Comparison of ENCODE assay signal across 25 mouse cellular contexts in genomic region chrX:153231240-153231639, GRCm38 (mm10). TPM values are rescaled to one million over a fixed set of nuclear protein-coding genes. Genes with fewer than 3 reads are reported as not detected.
DNase-seq lines count a peak whose midpoint lies in the region; ATAC-seq and TF ChIP-seq lines count a peak whose summit lies in the region.
"Had no signal": no experiment of that assay in that cellular context is flagged by ENCODE, and none has a peak within 500 bp of the region (broad histone marks: within the 10 kb centered on the region; RNA-seq: fewer than 3 reads in every experiment).

No protein-coding gene starts in this region.

- WGBS in lung, postnatal 0 days = 42% methylated on average over 2 of the region's 2 CpGs
- WGBS in forebrain, embryonic 11.5 days = 77% methylated on average over 2 of the region's 2 CpGs
- 68% methylated on average over 2 of the region's 2 CpGs for WGBS in midbrain, embryonic 15.5 days

- no peaks in the 10 kb centered on the region for H3K9me3 ChIP-seq in lung, postnatal 0 days (ENCODE audit: low read length)
- no peaks in the 10 kb centered on the region for H3K9me3 ChIP-seq in forebrain, embryonic 11.5 days (ENCODE audit: control insufficient read depth, low read length)
- H3K9me3 ChIP-seq in midbrain, embryonic 15.5 days = no peaks in the 10 kb centered on the region
- H3K9me3 ChIP-seq: embryonic facial prominence, embryonic 13.5 days; embryonic facial prominence, embryonic 15.5 days; forebrain, embryonic 10.5 days; forebrain, embryonic 13.5 days; forebrain, embryonic 15.5 days had no signal

- no peak for ATAC-seq in lung, postnatal 0 days
- peak; percentile 77 for ATAC-seq in common myeloid progenitor, adult 5-6 weeks (replicated peaks; ENCODE audit: low read depth, poor library complexity, severe bottlenecking)
- peak; percentile 86 for ATAC-seq in granulocyte monocyte progenitor cell, adult 5-6 weeks (replicated peaks; ENCODE audit: poor library complexity, severe bottlenecking)
- peak; percentile 71 for ATAC-seq in megakaryocyte, adult 5-6 weeks (ENCODE audit: poor library complexity, severe bottlenecking)
- ATAC-seq in forebrain, embryonic 11.5 days (replicated peaks; ENCODE audit: low FRiP score) = no peak
- ATAC-seq in midbrain, embryonic 15.5 days (replicated peaks) = no peak
- ATAC-seq: forebrain, embryonic 13.5 days; forebrain, embryonic 15.5 days; forebrain, postnatal 0 days had no signal

- H3K9ac ChIP-seq in lung, postnatal 0 days (replicated peaks; ENCODE audit: low read depth) = no peak overlapping the region
- no peak overlapping the region for H3K9ac ChIP-seq in forebrain, embryonic 11.5 days (ENCODE audit: low read length)
- no peak overlapping the region for H3K9ac ChIP-seq in midbrain, embryonic 15.5 days
- H3K9ac ChIP-seq: embryonic facial prominence, embryonic 13.5 days; embryonic facial prominence, embryonic 15.5 days; forebrain, embryonic 13.5 days; forebrain, embryonic 15.5 days; forebrain, postnatal 0 days had no signal

- TF ChIP-seq CTCF in lung, postnatal 0 days (IDR thresholded peaks at IDR 0.05) = no peak

- no peaks in the 10 kb centered on the region for H3K36me3 ChIP-seq in lung, postnatal 0 days (ENCODE audit: insufficient read depth, low read length)
- no peaks in the 10 kb centered on the region for H3K36me3 ChIP-seq in forebrain, embryonic 11.5 days (ENCODE audit: control insufficient read depth, insufficient read depth, low read length)
- no peaks in the 10 kb centered on the region for H3K36me3 ChIP-seq in midbrain, embryonic 15.5 days (replicated peaks)
- H3K36me3 ChIP-seq: embryonic facial prominence, embryonic 13.5 days; embryonic facial prominence, embryonic 15.5 days; forebrain, embryonic 10.5 days; forebrain, embryonic 15.5 days had no signal

- peak; percentile 1 for DNase-seq in lung, postnatal 10 days
- DNase-seq in lung, postnatal 0 days (ENCODE audit: low spot score) = no peak
- DNase-seq in forebrain, embryonic 11.5 days (ENCODE audit: low spot score) = no peak
- DNase-seq in left cerebral cortex, adult 18-20 months (ENCODE audit: low spot score in 2 of 2) = no peak
- DNase-seq: adrenal gland, adult 2 months; adrenal gland, postnatal 10 days; adrenal gland, postnatal 25 days; cerebellum, adult 11 months; cerebellum, adult 18-20 months; cerebellum, adult 9-10 months; cerebellum, postnatal 10 days; cerebellum, postnatal 25 days; embryo, embryonic 11 days; forebrain, postnatal 0 days had no signal

- TF ChIP-seq EP300 in lung, postnatal 0 days (IDR thresholded peaks at IDR 0.05) = no peak

- H3K4me1 ChIP-seq in lung, postnatal 0 days (ENCODE audit: insufficient read depth, low read depth, low read length) = no peaks in the 10 kb centered on the region
- H3K4me1 ChIP-seq in forebrain, embryonic 11.5 days (replicated peaks; ENCODE audit: control insufficient read depth, insufficient read depth, low read length) = no peaks in the 10 kb centered on the region
- no peaks in the 10 kb centered on the region for H3K4me1 ChIP-seq in midbrain, embryonic 15.5 days
- H3K4me1 ChIP-seq: embryonic facial prominence, embryonic 13.5 days; embryonic facial prominence, embryonic 15.5 days; forebrain, embryonic 13.5 days; forebrain, embryonic 15.5 days had no signal

- no peak overlapping the region for H3K4me3 ChIP-seq in lung, postnatal 0 days (ENCODE audit: low read depth, low read length)
- H3K4me3 ChIP-seq in forebrain, embryonic 11.5 days (ENCODE audit: low read depth, low read length) = no peak overlapping the region
- H3K4me3 ChIP-seq in midbrain, embryonic 15.5 days = no peak overlapping the region
- H3K4me3 ChIP-seq: embryonic facial prominence, embryonic 13.5 days; embryonic facial prominence, embryonic 15.5 days; erythroblast, embryonic 14.5 days; forebrain, embryonic 10.5 days; forebrain, embryonic 13.5 days; forebrain, embryonic 15.5 days had no signal

- H3K27ac ChIP-seq in lung, postnatal 0 days (ENCODE audit: low read length) = no peak overlapping the region
- no peak overlapping the region for H3K27ac ChIP-seq in forebrain, embryonic 11.5 days (ENCODE audit: low read depth, low read length)
- H3K27ac ChIP-seq in midbrain, embryonic 15.5 days = no peak overlapping the region
- H3K27ac ChIP-seq: embryonic facial prominence, embryonic 13.5 days; embryonic facial prominence, embryonic 15.5 days; forebrain, embryonic 10.5 days; forebrain, embryonic 13.5 days; forebrain, embryonic 15.5 days had no signal

- no peak overlapping the region for H3K4me2 ChIP-seq in lung, postnatal 0 days (replicated peaks; ENCODE audit: low read depth, low read length)
- no peak overlapping the region for H3K4me2 ChIP-seq in forebrain, embryonic 11.5 days (ENCODE audit: low read depth, low read length, severe bottlenecking)
- H3K4me2 ChIP-seq in midbrain, embryonic 15.5 days = no peak overlapping the region
- H3K4me2 ChIP-seq: embryonic facial prominence, embryonic 13.5 days; embryonic facial prominence, embryonic 15.5 days; forebrain, embryonic 13.5 days; forebrain, embryonic 15.5 days had no signal

- no peaks in the 10 kb centered on the region for H3K27me3 ChIP-seq in lung, postnatal 0 days (replicated peaks; ENCODE audit: insufficient read depth, low read length)
- no peaks in the 10 kb centered on the region; the same call in 1 of the 2 replicates for H3K27me3 ChIP-seq in forebrain, embryonic 11.5 days (ENCODE audit: control insufficient read depth, insufficient read depth, low read length)
- no peaks in the 10 kb centered on the region for H3K27me3 ChIP-seq in midbrain, embryonic 15.5 days (replicated peaks)
- H3K27me3 ChIP-seq: forebrain, embryonic 13.5 days; forebrain, embryonic 15.5 days had no signal

RNA-seq across cellular contexts. Expression of gene Klf8, which starts 6.0 kb away (rescaled TPM):
- polyA plus RNA-seq in lung, postnatal 0 days (2015; fragmentation: Nextera tagmentation; extraction: Ambion mirVana) = 0.88 and 1.1 TPM in 2 replicates
- 1.9 and 3.6 TPM in 2 replicates for total RNA-seq in common myeloid progenitor, adult 5-6 weeks (2017)
- 3.5 and 3.9 TPM in 2 replicates for total RNA-seq in granulocyte monocyte progenitor cell, adult 5-6 weeks (2014; fragmentation: Nextera tagmentation)
- total RNA-seq in granulocyte monocyte progenitor cell, adult 5-6 weeks (2017) = 2.6 and 3.0 TPM in 2 replicates
- 5.7 and 7.0 TPM in 2 replicates for total RNA-seq in megakaryocyte, adult 5-6 weeks (2015)
- 3.5 and 11.2 TPM in 2 replicates for total RNA-seq in megakaryocyte, adult 5-6 weeks (2017)
- polyA plus RNA-seq in forebrain, embryonic 11.5 days (2014; fragmentation: Nextera tagmentation; extraction: Ambion mirVana) = 2.2 and 2.5 TPM in 2 replicates
- 1 to 10 TPM; 5.3 to 5.8 TPM for total RNA-seq in left cerebral cortex, adult 18-20 months (2021)
- polyA plus RNA-seq in midbrain, embryonic 15.5 days (2015; fragmentation: Nextera tagmentation; extraction: Ambion mirVana) = 5.1 and 6.4 TPM in 2 replicates
- total RNA-seq: MEL had no signal
- polyA plus RNA-seq: erythroblast, embryonic 14.5 days had no signal

Comparison
In these comparisons a context has a peak if more than half of its experiments do, and no peak if none do; other contexts are left out.
1. ATAC-seq: peak in common myeloid progenitor, adult 5-6 weeks (single experiment), granulocyte monocyte progenitor cell, adult 5-6 weeks (single experiment) and megakaryocyte, adult 5-6 weeks (single experiment); none in lung, postnatal 0 days (single experiment), forebrain, embryonic 11.5 days (single experiment) and midbrain, embryonic 15.5 days (single experiment).